Mouse (Mus musculus): Measurements from ENCODE around the gene Pabpn1l. TPM values are rescaled to one million over a fixed set of nuclear protein-coding genes. Genes with fewer than 3 reads are reported as not detected.

Pabpn1l gene
- total RNA-seq, 4 experiments from 2014 or later: not detected

GRCm38 (mm10) chr8:122616181-122616905 lies 6.2 kb downstream of the Pabpn1l start:
- no peak for DNase-seq

GRCm38 (mm10) chr8:122611295-122612133 lies 11.0 kb downstream of the Pabpn1l start, which contains the start of the genes Galns and Trappc2l:
Galns (minus strand) TSS chr8:122611463.
Trappc2l (plus strand) TSS chr8:122611640.
- DNase-seq: peak; percentile 95

GRCm38 (mm10) chr8:122610612-122611277 lies 11.8 kb downstream of the Pabpn1l start:
- no peak for DNase-seq

GRCm38 (mm10) chr8:122610209-122610608 lies 12.3 kb downstream of the Pabpn1l start:
- DNase-seq: no peak

GRCm38 (mm10) chr8:122606810-122607209 lies 15.7 kb downstream of the Pabpn1l start:
- DNase-seq: no peak

GRCm38 (mm10) chr8:122605367-122605766 lies 17.2 kb downstream of the Pabpn1l start:
- DNase-seq: no peak

- no peak for DNase-seq
Observed at GRCm38 (mm10) chr8:122604640-122605039, 17.9 kb downstream of the Pabpn1l start.

GRCm38 (mm10) chr8:122600666-122601065 lies 21.9 kb downstream of the Pabpn1l start:
- no peak for DNase-seq

GRCm38 (mm10) chr8:122596031-122596430 lies 26.5 kb downstream of the Pabpn1l start:
- DNase-seq: no peak

- DNase-seq: no peak
Observed at GRCm38 (mm10) chr8:122593783-122594507, 28.6 kb downstream of the Pabpn1l start.

GRCm38 (mm10) chr8:122593240-122593639 lies 29.3 kb downstream of the Pabpn1l start:
- no peak for DNase-seq

- DNase-seq: no peak
Observed at GRCm38 (mm10) chr8:122586749-122587148, 35.8 kb downstream of the Pabpn1l start.

GRCm38 (mm10) chr8:122586171-122586570 lies 36.4 kb downstream of the Pabpn1l start:
- no peak for DNase-seq

GRCm38 (mm10) chr8:122585411-122585891 lies 37.1 kb downstream of the Pabpn1l start:
- DNase-seq: no peak

GRCm38 (mm10) chr8:122584981-122585380 lies 37.6 kb downstream of the Pabpn1l start:
- DNase-seq: no peak

GRCm38 (mm10) chr8:122580926-122581325 lies 41.6 kb downstream of the Pabpn1l start:
- DNase-seq: no peak

- DNase-seq: no peak
Observed at GRCm38 (mm10) chr8:122579196-122579595, 43.3 kb downstream of the Pabpn1l start.

- no peak for DNase-seq
Observed at GRCm38 (mm10) chr8:122577116-122577515, 45.4 kb downstream of the Pabpn1l start.

GRCm38 (mm10) chr8:122576648-122577022 lies 45.9 kb downstream of the Pabpn1l start, which contains the start of gene Aprt:
Aprt (minus strand) TSS chr8:122576909.
- peak; percentile 95 for DNase-seq

- no peak for DNase-seq
Observed at GRCm38 (mm10) chr8:122575735-122576647, 46.5 kb downstream of the Pabpn1l start.

GRCm38 (mm10) chr8:122575286-122575685 lies 47.3 kb downstream of the Pabpn1l start:
- DNase-seq: no peak
